Mouse (Mus musculus): ENCODE data around the gene Snx21. TPM values are rescaled to one million over a fixed set of nuclear protein-coding genes. Genes with fewer than 3 reads are reported as not detected.

Gene Snx21
- total RNA-seq, 2 experiments from 2014 or later, result 25.9 to 26.3 TPM

GRCm38 (mm10) chr2:164769258-164770037 lies 16.2 kb upstream of the Snx21 start, which contains the start of gene Ube2c:
TSS of gene Ube2c (plus strand) at chr2:164769898.
- intact Hi-C loops (cut with DNase I), result no loop called here
- DNase-seq, result peak; percentile 99 to 100

- intact Hi-C loops (cut with DNase I), result no loop called here
Measured at GRCm38 (mm10) chr2:164770279-164770678, 15.3 kb upstream of the Snx21 start.

GRCm38 (mm10) chr2:164771123-164771522 lies 14.5 kb upstream of the Snx21 start:
- intact Hi-C loops (cut with DNase I), result no loop called here
- DNase-seq, result no peak

More at GRCm38 (mm10) chr2:164770279-164770678, 15.3 kb upstream of the Snx21 start:
- no peak for DNase-seq

- intact Hi-C loops (cut with DNase I), result no loop called here
- no peak for DNase-seq
Measured at GRCm38 (mm10) chr2:164773229-164773988, 12.2 kb upstream of the Snx21 start.

- no peak for DNase-seq
- intact Hi-C loops (cut with DNase I), result no loop called here
Measured at GRCm38 (mm10) chr2:164773989-164774364, 11.6 kb upstream of the Snx21 start.

- no peak for DNase-seq
- intact Hi-C loops (cut with DNase I), result no loop called here
Measured at GRCm38 (mm10) chr2:164776130-164776529, 9.5 kb upstream of the Snx21 start.

GRCm38 (mm10) chr2:164776801-164777200 lies 8.8 kb upstream of the Snx21 start:
- intact Hi-C loops (cut with DNase I), result no loop called here
- DNase-seq, result no peak

GRCm38 (mm10) chr2:164777246-164778014 lies 8.2 kb upstream of the Snx21 start:
- DNase-seq, result no peak
- intact Hi-C loops (cut with DNase I), result no loop called here

- intact Hi-C loops (cut with DNase I), result no loop called here
- no peak for DNase-seq
Measured at GRCm38 (mm10) chr2:164778015-164778287, 7.7 kb upstream of the Snx21 start.

GRCm38 (mm10) chr2:164778809-164779208 lies 6.8 kb upstream of the Snx21 start:
- intact Hi-C loops (cut with DNase I), result no loop called here
- DNase-seq, result no peak

- intact Hi-C loops (cut with DNase I), result no loop called here
- DNase-seq, result no peak
Measured at GRCm38 (mm10) chr2:164779481-164780086, 6.0 kb upstream of the Snx21 start, which contains the start of gene Tnnc2. TSS of gene Tnnc2 (minus strand) at chr2:164779967.

GRCm38 (mm10) chr2:164781876-164782275 lies 3.7 kb upstream of the Snx21 start:
- no peak for DNase-seq

GRCm38 (mm10) chr2:164783926-164784581 lies 1.6 kb upstream of the Snx21 start:
- DNase-seq, result no peak
- intact Hi-C loops (cut with DNase I), result no loop called here

More at GRCm38 (mm10) chr2:164781876-164782275, 3.7 kb upstream of the Snx21 start:
- intact Hi-C loops (cut with DNase I), result no loop called here

- intact Hi-C loops (cut with DNase I), result no loop called here
- DNase-seq, result no peak
Measured at GRCm38 (mm10) chr2:164784869-164785420, 678 bp upstream of the Snx21 start.

GRCm38 (mm10) chr2:164786388-164786885 lies 814 bp downstream of the Snx21 start:
- intact Hi-C loops (cut with DNase I), result no loop called here
- DNase-seq, result no peak

- DNase-seq, result no peak
- intact Hi-C loops (cut with DNase I), result no loop called here
Measured at GRCm38 (mm10) chr2:164787032-164787431, 1.4 kb downstream of the Snx21 start.

GRCm38 (mm10) chr2:164787779-164788178 lies 2.2 kb downstream of the Snx21 start:
- no peak for DNase-seq
- intact Hi-C loops (cut with DNase I), result no loop called here

- no peak for DNase-seq
- intact Hi-C loops (cut with DNase I), result no loop called here
Measured at GRCm38 (mm10) chr2:164788411-164788810, 2.8 kb downstream of the Snx21 start.

- intact Hi-C loops (cut with DNase I), result loop anchor here (5.0 kb wide), 1 partner anchor 198 kb away; the partner anchor contains the start of gene Eppin
- DNase-seq, result no peak
Measured at GRCm38 (mm10) chr2:164790451-164790850, 4.8 kb downstream of the Snx21 start.

GRCm38 (mm10) chr2:164791841-164792261 lies 6.2 kb downstream of the Snx21 start:
- intact Hi-C loops (cut with DNase I), result loop anchor here (5.0 kb wide), 1 partner anchor 200 kb away; the partner anchor contains the start of gene Eppin
- no peak for DNase-seq
